Mouse (Mus musculus) liver, embryonic 11.5 days (tissue): ENCODE data around the gene Mx1. TPM values are rescaled to one million over a fixed set of nuclear protein-coding genes. Genes with fewer than 3 reads are reported as not detected.

Source experiments
- ATAC-seq: fragments of 200-750 bp; cut with Nextera tagmentation; replicated peaks from 2 replicates; pipeline ENCODE4 v1.8.0; 2017; ENCODE audit warnings: moderate number of reproducible peaks, mild to moderate bottlenecking, moderate TSS enrichment, moderate library complexity; ENCODE audit not compliant: low FRiP score
- DNase-seq: peaks from one replicate; pipeline ENCODE4 v3.0.0-alpha.2; 2017; ENCODE audit warnings: low spot score
- H3K27ac ChIP-seq: fragments of 300-500 bp; sonication (generic); 2 replicates; pipeline ENCODE4 v1.5.1; 2014; ENCODE audit warnings: mild to moderate bottlenecking, low read depth, low read length, control low read depth
- H3K27me3 ChIP-seq: fragments of 300-500 bp; sonication (generic); replicated peaks from 2 replicates; pipeline ENCODE4 v1.6.1; 2014; ENCODE audit warnings: low read length, mixed read lengths; ENCODE audit not compliant: control insufficient read depth, insufficient read depth
- H3K36me3 ChIP-seq: fragments of 300-500 bp; sonication (generic); 2 replicates; pipeline ENCODE4 v1.6.1; 2014; ENCODE audit warnings: mild to moderate bottlenecking, low read length, moderate library complexity, mixed read lengths; ENCODE audit not compliant: control insufficient read depth, insufficient read depth
- H3K4me1 ChIP-seq: fragments of 300-500 bp; sonication (generic); replicated peaks from 2 replicates; pipeline ENCODE4 v1.6.1; 2014; ENCODE audit warnings: low read length, mixed read lengths; ENCODE audit not compliant: control insufficient read depth, insufficient read depth
- H3K4me2 ChIP-seq: fragments of 300-500 bp; sonication (generic); 2 replicates; pipeline ENCODE4 v1.6.1; 2014; ENCODE audit warnings: mild to moderate bottlenecking, control low read depth, moderate library complexity
- H3K4me3 ChIP-seq: fragments of 300-500 bp; sonication (generic); 2 replicates; pipeline ENCODE4 v1.5.1; 2014; ENCODE audit warnings: low read depth, low read length, control low read depth
- H3K9ac ChIP-seq: fragments of 300-500 bp; sonication (generic); 2 replicates; pipeline ENCODE4 v1.6.1; 2014; ENCODE audit warnings: low read depth, low read length, control low read depth
- H3K9me3 ChIP-seq: fragments of 300-500 bp; sonication (generic); 2 replicates; pipeline ENCODE4 v1.6.1; 2016; ENCODE audit warnings: low read length, inconsistent platforms, mixed read lengths; ENCODE audit not compliant: control insufficient read depth
- WGBS: fragments of 180-500 bp; shearing (Covaris S2); extraction: QIAGEN DNeasy Blood & Tissue Kit; methylation state at CpG from one replicate; pipeline ENCODE4 v1.1.7; 2014; 5-methylcytosine and 5-hydroxymethylcytosine counted together
- polyA plus RNA-seq: library from polyadenylated mRNA; unstranded; fragments of >200 nt; fragmentation: Nextera tagmentation; extraction: Ambion mirVana; gene quantifications from 2 replicates; pipeline ENCODE4 v1.2.1, GENCODE M21; 2014

The Mx1 gene
- polyA plus RNA-seq, 1 experiment from 2014 or later = 0.66 TPM

- no peak for DNase-seq
- 76% methylated on average over 4 of the region's 4 CpGs for WGBS
Measured at GRCm38 (mm10) chr16:97402213-97402785, 60.4 kb downstream of the Mx1 start.

GRCm38 (mm10) chr16:97401741-97402140 lies 61.0 kb downstream of the Mx1 start:
- Histone ChIP-seq H3K27me3 (no peaks in the 10 kb centered on the region), H3K36me3 (no peaks in the 10 kb centered on the region), H3K27ac (no peak overlapping the region), H3K4me3 (no peak overlapping the region), H3K9me3 (no peaks in the 10 kb centered on the region), H3K9ac (no peak overlapping the region), H3K4me1 (no peaks in the 10 kb centered on the region), H3K4me2 (no peak overlapping the region)
- ATAC-seq (no peak), DNase-seq (no peak)

More at GRCm38 (mm10) chr16:97402213-97402785, 60.4 kb downstream of the Mx1 start:
- no peak overlapping the region for H3K27ac ChIP-seq
- H3K4me3 ChIP-seq = no peak overlapping the region
- no peaks in the 10 kb centered on the region for H3K36me3 ChIP-seq
- no peak overlapping the region for H3K9ac ChIP-seq
- no peak for ATAC-seq
- no peak overlapping the region for H3K4me2 ChIP-seq
- H3K9me3 ChIP-seq = no peaks in the 10 kb centered on the region
- H3K27me3 ChIP-seq = no peaks in the 10 kb centered on the region
- no peaks in the 10 kb centered on the region for H3K4me1 ChIP-seq

- WGBS = 86% methylated on average over 4 of the region's 4 CpGs
Measured at GRCm38 (mm10) chr16:97399991-97400390, 62.7 kb downstream of the Mx1 start.

GRCm38 (mm10) chr16:97397945-97398531 lies 64.7 kb downstream of the Mx1 start:
- Histone ChIP-seq H3K4me3 (no peak overlapping the region), H3K27me3 (0 out of 2 replicates have a peak, but pooled peaks cover 3% of the 10 kb centered on the region), H3K27ac (no peak overlapping the region), H3K4me1 (no peaks in the 10 kb centered on the region), H3K9ac (no peak overlapping the region), H3K4me2 (no peak overlapping the region), H3K36me3 (no peaks in the 10 kb centered on the region), H3K9me3 (no peaks in the 10 kb centered on the region)
- WGBS = 70% methylated on average over 2 of the region's 2 CpGs
- DNase-seq (no peak), ATAC-seq (no peak)

More at GRCm38 (mm10) chr16:97399991-97400390, 62.7 kb downstream of the Mx1 start:
- DNase-seq (no peak), ATAC-seq (no peak)
- H3K36me3 ChIP-seq = no peaks in the 10 kb centered on the region
- no peak overlapping the region for H3K27ac ChIP-seq
- H3K9ac ChIP-seq = no peak overlapping the region
- no peak overlapping the region for H3K4me2 ChIP-seq
- H3K4me3 ChIP-seq = no peak overlapping the region
- no peaks in the 10 kb centered on the region for H3K4me1 ChIP-seq
- H3K27me3 ChIP-seq = no peaks in the 10 kb centered on the region
- no peaks in the 10 kb centered on the region for H3K9me3 ChIP-seq

Other genes starting within 250 kb of the Mx1 start
- gene Bace2, start 106.2 kb downstream of the Mx1 start, polyA plus RNA-seq = 6.2 and 6.4 TPM in 2 replicates
- gene Fam3b, start 51.9 kb upstream of the Mx1 start, polyA plus RNA-seq = not detected in 2 replicates
- 2.5 and 3.0 TPM in 2 replicates for gene Tmprss2, start 148.3 kb upstream of the Mx1 start, polyA plus RNA-seq